Mouse (Mus musculus) forebrain, postnatal 0 days (tissue): ENCODE results near the gene Shkbp1. TPM values are rescaled to one million over a fixed set of nuclear protein-coding genes. Genes with fewer than 3 reads are reported as not detected.

ENCODE experiments used
- ATAC-seq: fragments of 200-750 bp; cut with Nextera tagmentation; 2 replicates; pipeline ENCODE4 v1.8.0; 2017; ENCODE audit warnings: mild to moderate bottlenecking, moderate library complexity
- DNase-seq: peaks from one replicate; pipeline ENCODE4 v3.0.0-alpha.2; 2015
- H3K27ac ChIP-seq: fragments of 300-500 bp; sonication (generic); 2 replicates; pipeline ENCODE4 v1.5.1; 2014; ENCODE audit warnings: low read depth, mild to moderate bottlenecking, antibody characterized with exemption, low read length, moderate library complexity, mixed read lengths
- H3K27me3 ChIP-seq: fragments of 300-500 bp; sonication (generic); 2 replicates; pipeline ENCODE4 v1.6.1; 2014; ENCODE audit warnings: mild to moderate bottlenecking, low read length, mixed read lengths; ENCODE audit not compliant: insufficient read depth
- H3K36me3 ChIP-seq: fragments of 300-500 bp; sonication (generic); 2 replicates; pipeline ENCODE4 v1.6.1; 2014; ENCODE audit warnings: mild to moderate bottlenecking, moderate library complexity; ENCODE audit not compliant: insufficient read depth
- H3K4me1 ChIP-seq: fragments of 300-500 bp; sonication (generic); 2 replicates; pipeline ENCODE4 v1.6.1; 2014; ENCODE audit warnings: antibody characterized with exemption; ENCODE audit not compliant: insufficient read depth
- H3K4me2 ChIP-seq: fragments of 300-500 bp; sonication (generic); 2 replicates; pipeline ENCODE4 v1.6.1; 2014; ENCODE audit warnings: low read depth, mild to moderate bottlenecking, moderate library complexity
- H3K4me3 ChIP-seq: fragments of 300-500 bp; sonication (generic); 2 replicates; pipeline ENCODE4 v1.5.1; 2014; ENCODE audit warnings: low read depth, low read length, mixed read lengths
- H3K9ac ChIP-seq: fragments of 300-500 bp; sonication (generic); 2 replicates; pipeline ENCODE4 v1.6.1; 2014; ENCODE audit warnings: mild to moderate bottlenecking
- H3K9me3 ChIP-seq: fragments of 300-500 bp; sonication (generic); 2 replicates; pipeline ENCODE4 v1.6.1; 2016; ENCODE audit warnings: low read length
- CTCF ChIP-seq: sonication (generic); IDR thresholded peaks from 2 replicates; pipeline ENCODE4 v1.5.1; 2016; ENCODE audit warnings: antibody characterized with exemption, control low read depth, low read depth
- WGBS: fragments of 180-500 bp; shearing (Covaris S2); extraction: QIAGEN DNeasy Blood & Tissue Kit; methylation state at CpG from one replicate; pipeline ENCODE4 v1.1.7; 2014; 5-methylcytosine and 5-hydroxymethylcytosine counted together
- polyA plus RNA-seq: library from polyadenylated mRNA; unstranded; fragments of >200 nt; fragmentation: Nextera tagmentation; extraction: Ambion mirVana; gene quantifications from 2 replicates; pipeline ENCODE4 v1.2.1, GENCODE M21; 2015
- total RNA-seq: library from RNA; depleted of rRNA; stranded (reverse); fragments of >200 nt; gene quantifications from 2 replicates; pipeline ENCODE4 v1.2.3, GENCODE M21; 2014

Shkbp1 gene
- total and polyA plus RNA-seq, 2 experiments from 2014 or later = 30.2 to 33.1 TPM

GRCm38 (mm10) chr7:27329981-27330380 is 25.8 kb downstream of the Shkbp1 start:
- TF ChIP-seq CTCF = no peak
- Histone ChIP-seq H3K4me2 (no peak overlapping the region), H3K27ac (no peak overlapping the region), H3K36me3 (peaks cover 3% of the 10 kb centered on the region; the same call in 1 of the 2 replicates), H3K4me3 (no peak overlapping the region), H3K27me3 (peaks cover 76% of the 10 kb centered on the region), H3K9me3 (no peaks in the 10 kb centered on the region), H3K4me1 (peaks cover 6% of the 10 kb centered on the region; the same call in 1 of the 2 replicates), H3K9ac (no peak overlapping the region)
- DNase-seq (no peak), ATAC-seq (no peak)
- WGBS = 25% methylated on average over 17 of the region's 17 CpGs

- H3K27ac ChIP-seq = no peak overlapping the region
- no peak overlapping the region for H3K9ac ChIP-seq
- peak; percentile 73 for TF ChIP-seq CTCF
- H3K4me3 ChIP-seq = peak overlapping the region; percentile 16; the same call in 1 of the 2 replicates
- peaks cover 71% of the 10 kb centered on the region for H3K27me3 ChIP-seq
- peaks cover 3% of the 10 kb centered on the region; the same call in 1 of the 2 replicates for H3K36me3 ChIP-seq
- peaks cover 6% of the 10 kb centered on the region; the same call in 1 of the 2 replicates for H3K4me1 ChIP-seq
- H3K4me2 ChIP-seq = peak overlapping the region; percentile 33
- no peaks in the 10 kb centered on the region for H3K9me3 ChIP-seq
- 5% methylated on average over 43 of the region's 45 CpGs for WGBS
- ATAC-seq (peak; percentile 35), DNase-seq (peak; percentile 78)
Observed at GRCm38 (mm10) chr7:27329326-27329947, 26.4 kb downstream of the Shkbp1 start.

GRCm38 (mm10) chr7:27328648-27329047 is 27.2 kb downstream of the Shkbp1 start:
- Histone ChIP-seq H3K4me1 (peaks cover 6% of the 10 kb centered on the region; the same call in 1 of the 2 replicates), H3K9ac (no peak overlapping the region), H3K4me3 (no peak overlapping the region), H3K4me2 (no peak overlapping the region), H3K27me3 (peaks cover 66% of the 10 kb centered on the region), H3K9me3 (no peaks in the 10 kb centered on the region), H3K36me3 (peaks cover 3% of the 10 kb centered on the region; the same call in 1 of the 2 replicates), H3K27ac (no peak overlapping the region)
- DNase-seq (no peak), ATAC-seq (no peak)
- no peak for TF ChIP-seq CTCF
- 43% methylated on average over 16 of the region's 16 CpGs for WGBS

- DNase-seq (no peak), ATAC-seq (no peak)
- WGBS = 92% methylated on average over 11 of the region's 11 CpGs
- Histone ChIP-seq H3K36me3 (peaks cover 3% of the 10 kb centered on the region; the same call in 1 of the 2 replicates), H3K4me1 (peaks cover 6% of the 10 kb centered on the region; the same call in 1 of the 2 replicates), H3K9me3 (no peaks in the 10 kb centered on the region), H3K27ac (no peak overlapping the region), H3K27me3 (peaks cover 65% of the 10 kb centered on the region), H3K4me2 (no peak overlapping the region), H3K4me3 (no peak overlapping the region), H3K9ac (no peak overlapping the region)
- no peak for TF ChIP-seq CTCF
Observed at GRCm38 (mm10) chr7:27328161-27328560, 27.7 kb downstream of the Shkbp1 start.

GRCm38 (mm10) chr7:27327500-27327899 is 28.3 kb downstream of the Shkbp1 start:
- peaks cover 6% of the 10 kb centered on the region; the same call in 1 of the 2 replicates for H3K4me1 ChIP-seq
- no peak; the same call in 1 of the 2 replicates for TF ChIP-seq CTCF
- DNase-seq (no peak), ATAC-seq (no peak)
- peaks cover 8% of the 10 kb centered on the region; the same call in 1 of the 2 replicates for H3K36me3 ChIP-seq
- H3K27me3 ChIP-seq = peaks cover 58% of the 10 kb centered on the region
- no peak overlapping the region for H3K9ac ChIP-seq
- H3K4me3 ChIP-seq = no peak overlapping the region
- H3K27ac ChIP-seq = no peak overlapping the region
- H3K4me2 ChIP-seq = no peak overlapping the region
- no peaks in the 10 kb centered on the region for H3K9me3 ChIP-seq
- WGBS = 93% methylated on average over 8 of the region's 8 CpGs

GRCm38 (mm10) chr7:27326101-27326880 is 29.5 kb downstream of the Shkbp1 start:
- no peak overlapping the region for H3K27ac ChIP-seq
- H3K4me1 ChIP-seq = peaks cover 6% of the 10 kb centered on the region; the same call in 1 of the 2 replicates
- H3K9me3 ChIP-seq = no peaks in the 10 kb centered on the region
- H3K9ac ChIP-seq = no peak overlapping the region
- peaks cover 47% of the 10 kb centered on the region for H3K27me3 ChIP-seq
- H3K36me3 ChIP-seq = peaks cover 8% of the 10 kb centered on the region; the same call in 1 of the 2 replicates
- WGBS = 48% methylated on average over 34 of the region's 34 CpGs
- H3K4me2 ChIP-seq = no peak overlapping the region
- no peak overlapping the region for H3K4me3 ChIP-seq
- ATAC-seq (no peak), DNase-seq (no peak)
- TF ChIP-seq CTCF = no peak; the same call in 1 of the 2 replicates
